ENCODE assay signal across 8 mouse cellular contexts in the genomic region with DNA sequence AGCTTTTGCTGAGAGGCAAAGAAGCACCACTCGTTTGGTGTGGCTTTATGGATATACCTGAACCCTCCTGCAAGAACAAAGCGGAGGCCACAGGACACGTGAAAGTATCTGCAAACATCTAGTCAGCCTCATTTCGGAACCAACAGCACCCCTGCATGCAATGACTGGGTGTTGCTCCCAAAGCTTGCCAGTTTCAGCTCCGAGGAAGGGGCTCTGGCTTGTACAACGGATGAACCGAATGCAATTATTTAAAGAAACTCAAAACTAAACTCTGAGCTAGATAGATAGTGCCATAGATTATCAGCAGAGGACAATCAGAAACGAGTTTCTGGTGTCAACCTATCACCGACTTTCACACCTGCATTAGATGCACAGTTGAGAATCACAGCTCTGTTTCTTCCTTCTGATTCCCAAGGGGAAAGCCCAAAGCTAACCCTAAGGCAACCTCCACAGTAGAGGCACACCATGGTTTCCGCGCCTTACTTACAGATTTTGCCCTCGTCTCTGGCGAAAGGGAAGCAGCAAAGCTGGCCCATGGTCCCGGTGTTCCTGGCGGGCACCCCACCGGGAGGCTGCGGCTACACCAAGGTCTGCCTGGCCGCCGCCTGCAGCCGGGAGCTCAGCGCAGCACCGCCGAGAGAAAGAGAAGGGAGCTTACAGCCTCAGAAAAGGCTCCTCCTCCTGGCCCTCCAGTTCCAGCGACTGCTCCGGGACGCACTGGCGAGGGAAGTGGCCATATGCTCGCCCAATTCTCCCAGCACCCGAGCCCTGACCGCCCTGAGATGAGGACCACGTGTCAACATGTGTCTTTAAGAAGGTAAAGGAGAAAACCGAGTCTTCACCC.
DNase-seq lines count a peak whose midpoint lies in the region; ATAC-seq and TF ChIP-seq lines count a peak whose summit lies in the region.

No protein-coding gene starts in this region.

- no peaks in the 10 kb centered on the region for H3K9me3 ChIP-seq in embryonic facial prominence, embryonic 12.5 days
- no peaks in the 10 kb centered on the region for H3K9me3 ChIP-seq in intestine, embryonic 15.5 days

- H3K4me1 ChIP-seq in embryonic facial prominence, embryonic 12.5 days, result peaks cover 4% of the 10 kb centered on the region
- H3K4me1 ChIP-seq in intestine, embryonic 15.5 days (replicated peaks), result peaks cover 7% of the 10 kb centered on the region; the same call in 1 of the 2 replicates

- peak overlapping the region; percentile 43 for H3K4me3 ChIP-seq in embryonic facial prominence, embryonic 12.5 days
- H3K4me3 ChIP-seq in intestine, embryonic 15.5 days (replicated peaks), result peak overlapping the region; percentile 51

- peak; percentile 21; the same call in 1 of the 2 replicates for TF ChIP-seq POLR2A in brain, embryonic 14.5 days (IDR thresholded peaks at IDR 0.05; ENCODE audit: borderline replicate concordance, extremely low read depth, insufficient read depth, insufficient read length, poor library complexity, severe bottlenecking)

- H3K36me3 ChIP-seq in embryonic facial prominence, embryonic 12.5 days, result no peaks in the 10 kb centered on the region
- H3K36me3 ChIP-seq in intestine, embryonic 15.5 days, result no peaks in the 10 kb centered on the region

- WGBS in embryonic facial prominence, embryonic 12.5 days, result 15% methylated on average over 32 of the region's 32 CpGs
- 10% methylated on average over 32 of the region's 32 CpGs for WGBS in intestine, embryonic 15.5 days

- intact Hi-C loops in left cerebral cortex, postnatal 14 days (cut with DNase I), result no loop called here

- H3K27me3 ChIP-seq in embryonic facial prominence, embryonic 12.5 days, result 0 out of 2 replicates have a peak, but pooled peaks cover 3% of the 10 kb centered on the region
- H3K27me3 ChIP-seq in intestine, embryonic 15.5 days (replicated peaks), result no peaks in the 10 kb centered on the region

- peak overlapping the region; percentile 81 for H3K4me2 ChIP-seq in embryonic facial prominence, embryonic 12.5 days (replicated peaks)
- H3K4me2 ChIP-seq in intestine, embryonic 15.5 days (replicated peaks), result peak overlapping the region; percentile 78

- no peak for ATAC-seq in embryonic facial prominence, embryonic 12.5 days (ENCODE audit: insufficient number of reproducible peaks, insufficient read depth, low FRiP score, low TSS enrichment)
- peak; percentile 59 for ATAC-seq in intestine, embryonic 15.5 days

- no peak overlapping the region for H3K27ac ChIP-seq in embryonic facial prominence, embryonic 12.5 days
- peak overlapping the region; percentile 82 for H3K27ac ChIP-seq in intestine, embryonic 15.5 days

- peak; percentile 88 for DNase-seq in brain, embryonic 14.5 days (ENCODE audit: low read depth)
- peak; percentile 62 to 67 for DNase-seq in heart, adult 18-20 months
- peak; percentile 50 to 75 for DNase-seq in left cerebral cortex, postnatal 14 days (ENCODE audit: low spot score in 2 of 2)
- DNase-seq in lung, postnatal 4 days, result peak; percentile 72 to 73
- peak; percentile 82 to 84 for DNase-seq in right cerebral cortex, postnatal 10 days (ENCODE audit: low spot score in 2 of 2)
- DNase-seq in MN1 (ENCODE audit: low spot score), result no peak

- peak overlapping the region; percentile 62 for H3K9ac ChIP-seq in embryonic facial prominence, embryonic 12.5 days
- H3K9ac ChIP-seq in intestine, embryonic 15.5 days, result peak overlapping the region; percentile 70

- no peak for TF ChIP-seq CTCF in brain, embryonic 14.5 days (IDR thresholded peaks at IDR 0.05; ENCODE audit: borderline replicate concordance, extremely low read depth, insufficient read depth, insufficient read length)
